Mouse (Mus musculus) brain, adult 2 months (tissue): Measurements from ENCODE around the gene Bin2.

ENCODE experiments used
- DNase-seq: peaks from one replicate; pipeline ENCODE4 v3.0.0; 2011; ENCODE audit warnings: low read depth, low spot score

The Bin2 gene

DNA sequence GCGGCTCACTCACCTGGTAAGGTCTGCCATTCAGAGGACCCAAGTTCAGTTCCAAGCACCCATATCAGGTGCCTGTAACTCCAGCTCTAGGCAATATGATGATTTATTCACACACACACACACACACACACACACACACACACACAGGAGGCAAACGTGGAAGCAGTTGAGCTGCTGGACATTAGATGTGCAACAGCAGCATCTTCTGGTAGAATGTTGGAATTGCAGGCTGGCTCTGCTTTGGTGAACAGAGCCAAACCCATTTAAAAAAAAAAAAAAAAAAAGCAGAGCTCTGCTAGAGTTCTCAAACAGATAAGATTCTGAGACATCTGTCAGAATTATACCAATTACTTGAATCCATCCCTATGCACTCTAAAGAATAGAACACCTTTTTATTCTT is 13.7 kb upstream of the Bin2 start:
- DNase-seq: peak; percentile 93

DNA sequence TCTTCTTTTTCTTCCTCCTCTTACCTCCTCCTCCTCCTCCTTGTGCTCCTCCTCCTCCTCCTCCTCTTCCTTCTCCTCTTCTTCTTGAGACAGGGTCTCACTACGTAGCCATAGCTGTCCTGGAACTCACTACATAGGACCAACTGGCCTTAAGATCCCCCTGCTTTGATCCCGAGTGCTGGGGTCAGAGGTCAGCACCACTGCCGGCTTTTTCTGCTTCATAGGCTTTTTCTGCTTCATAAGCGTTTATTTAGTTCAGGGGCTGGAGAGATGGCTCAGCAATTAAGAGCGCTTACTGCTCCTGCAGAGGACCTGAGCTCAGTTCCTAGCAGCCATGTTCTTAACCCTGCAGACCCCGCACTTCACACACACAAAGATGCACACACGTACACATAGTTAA is 12.4 kb upstream of the Bin2 start:
- no peak for DNase-seq

DNA sequence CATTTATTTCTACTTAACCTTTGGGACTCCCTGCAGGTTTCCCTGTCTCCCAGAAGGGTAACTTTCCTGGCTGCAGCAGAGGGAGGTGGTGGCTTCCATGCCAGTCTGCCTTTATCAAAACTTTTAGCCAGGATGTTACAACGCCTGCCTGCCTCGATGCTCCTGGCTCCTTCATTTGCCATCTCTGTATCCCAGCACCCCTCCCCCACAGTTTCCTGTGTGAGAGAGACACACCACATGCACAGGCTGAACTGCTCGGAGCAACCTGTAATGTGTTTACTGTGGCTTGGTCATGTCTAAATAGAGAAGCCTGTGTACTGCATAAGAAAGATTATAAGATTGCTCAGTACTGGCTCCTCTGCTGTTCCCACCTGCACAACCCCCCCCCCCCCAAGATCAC is 11.0 kb upstream of the Bin2 start:
- DNase-seq: no peak

DNA sequence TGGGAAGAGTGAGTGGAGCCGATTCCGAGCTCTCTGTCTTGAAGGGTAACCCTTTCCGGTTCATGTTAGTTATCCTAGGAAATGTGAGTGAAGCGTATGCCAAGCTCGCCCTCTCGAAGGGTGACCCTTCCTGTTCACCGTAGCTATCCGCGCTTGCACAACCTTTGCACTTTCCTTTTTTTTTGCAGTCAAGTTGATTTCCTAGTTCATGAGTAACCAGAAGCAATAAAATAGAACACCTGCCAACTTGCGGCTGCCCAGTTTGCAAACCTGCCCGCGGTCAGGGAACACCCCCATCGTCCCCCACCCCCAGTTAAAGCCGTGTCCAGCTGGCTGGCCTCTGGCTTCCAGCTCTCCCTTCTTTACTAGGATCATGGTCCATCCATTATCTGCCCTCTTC is 9.7 kb upstream of the Bin2 start:
- no peak for DNase-seq

DNA sequence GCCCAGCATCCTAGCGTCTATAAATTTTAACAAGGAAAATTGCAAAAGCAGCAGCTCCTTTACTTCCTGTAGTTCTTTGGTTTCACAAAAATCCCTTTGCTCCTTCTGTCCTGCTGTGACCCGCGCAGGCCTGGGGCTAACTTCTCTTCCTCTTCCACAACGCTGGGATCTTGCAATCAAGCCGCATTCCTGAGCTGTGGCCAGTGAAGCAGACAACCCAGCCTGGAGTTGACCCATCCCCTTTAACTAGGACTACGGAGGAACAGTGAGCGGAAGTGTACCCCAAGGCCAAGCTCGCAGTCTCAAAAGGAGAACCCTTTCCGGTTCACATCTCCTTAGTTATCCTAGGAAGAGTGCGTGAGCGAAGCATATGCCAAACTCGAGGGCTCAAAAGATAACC is 9.2 kb upstream of the Bin2 start:
- DNase-seq: no peak

DNA sequence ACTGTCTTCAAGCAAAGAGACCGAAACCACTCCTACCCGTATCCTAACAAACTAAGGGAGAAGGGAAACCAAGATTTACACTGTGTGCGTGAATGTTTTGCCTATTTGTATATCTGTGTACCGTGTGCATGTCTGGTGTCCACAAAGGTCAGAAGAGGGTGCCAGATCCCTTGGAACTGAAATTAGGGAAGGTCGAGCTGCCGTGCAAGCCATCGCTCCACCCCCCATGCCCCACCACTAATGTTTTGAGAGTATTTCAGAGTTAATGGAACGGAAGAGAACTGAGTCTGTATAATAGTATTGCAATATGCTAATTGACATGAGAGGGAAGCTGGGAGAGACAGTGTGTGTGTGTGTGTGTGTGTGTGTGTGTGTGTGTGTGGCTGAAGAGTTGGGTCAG is 8.3 kb upstream of the Bin2 start:
- no peak for DNase-seq

DNA sequence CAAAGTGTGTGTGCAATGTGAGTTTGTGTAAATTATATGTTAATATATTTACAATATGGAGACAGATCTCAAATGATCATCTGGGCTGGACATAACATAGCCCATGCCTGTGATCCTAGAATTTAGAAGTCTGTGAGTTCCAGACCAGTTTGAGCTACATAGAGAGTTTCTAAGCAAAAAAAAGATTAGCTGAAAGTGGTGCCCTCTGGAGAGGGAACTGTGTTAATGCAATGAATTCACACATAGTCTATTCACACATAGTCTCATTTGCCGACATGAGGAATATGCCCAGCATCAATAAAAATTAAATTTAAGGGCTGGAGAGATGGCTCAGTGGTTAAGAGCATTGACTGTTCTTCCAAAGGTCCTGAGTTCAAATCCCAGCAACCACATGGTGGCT is 7.2 kb upstream of the Bin2 start:
- DNase-seq: no peak

DNA sequence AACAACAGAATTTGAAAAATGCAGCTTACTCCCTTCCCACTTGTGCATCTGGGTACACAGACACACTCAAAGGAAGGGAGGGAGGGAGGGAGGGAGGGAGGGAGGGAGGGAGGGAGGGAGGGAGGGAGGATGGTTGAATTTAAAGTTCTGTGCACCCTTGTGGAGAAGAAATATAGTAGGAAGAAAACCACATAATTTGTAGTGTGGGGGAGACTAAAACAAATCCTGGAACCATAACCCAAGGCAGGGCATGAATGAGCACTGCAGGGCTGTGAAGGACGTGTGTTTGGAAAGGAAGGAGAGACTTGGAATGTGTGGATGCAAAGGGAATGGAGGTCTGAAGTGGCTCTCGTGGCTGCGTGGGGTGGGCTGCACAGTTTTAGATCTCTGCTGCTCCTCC is 6.1 kb upstream of the Bin2 start:
- no peak for DNase-seq

DNA sequence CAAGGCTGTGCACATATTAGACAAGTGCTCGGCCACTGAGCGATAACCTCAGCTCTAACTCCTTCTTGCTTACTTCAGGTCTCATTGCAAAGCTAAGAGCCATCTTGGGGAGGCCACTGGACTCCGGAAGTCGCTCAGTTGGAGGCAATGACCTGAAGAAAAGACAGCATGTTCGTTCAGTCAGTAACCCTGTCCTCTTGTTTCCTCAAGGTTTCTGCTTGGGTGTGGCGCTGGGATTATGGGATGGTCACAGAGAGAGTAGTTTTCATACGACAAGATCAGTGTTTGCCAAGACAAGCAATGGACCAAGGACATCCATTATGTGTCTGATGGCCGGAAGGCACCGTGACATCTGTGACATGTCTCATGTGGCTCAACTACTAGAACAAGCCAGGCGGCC is 5.2 kb upstream of the Bin2 start:
- no peak for DNase-seq

DNA sequence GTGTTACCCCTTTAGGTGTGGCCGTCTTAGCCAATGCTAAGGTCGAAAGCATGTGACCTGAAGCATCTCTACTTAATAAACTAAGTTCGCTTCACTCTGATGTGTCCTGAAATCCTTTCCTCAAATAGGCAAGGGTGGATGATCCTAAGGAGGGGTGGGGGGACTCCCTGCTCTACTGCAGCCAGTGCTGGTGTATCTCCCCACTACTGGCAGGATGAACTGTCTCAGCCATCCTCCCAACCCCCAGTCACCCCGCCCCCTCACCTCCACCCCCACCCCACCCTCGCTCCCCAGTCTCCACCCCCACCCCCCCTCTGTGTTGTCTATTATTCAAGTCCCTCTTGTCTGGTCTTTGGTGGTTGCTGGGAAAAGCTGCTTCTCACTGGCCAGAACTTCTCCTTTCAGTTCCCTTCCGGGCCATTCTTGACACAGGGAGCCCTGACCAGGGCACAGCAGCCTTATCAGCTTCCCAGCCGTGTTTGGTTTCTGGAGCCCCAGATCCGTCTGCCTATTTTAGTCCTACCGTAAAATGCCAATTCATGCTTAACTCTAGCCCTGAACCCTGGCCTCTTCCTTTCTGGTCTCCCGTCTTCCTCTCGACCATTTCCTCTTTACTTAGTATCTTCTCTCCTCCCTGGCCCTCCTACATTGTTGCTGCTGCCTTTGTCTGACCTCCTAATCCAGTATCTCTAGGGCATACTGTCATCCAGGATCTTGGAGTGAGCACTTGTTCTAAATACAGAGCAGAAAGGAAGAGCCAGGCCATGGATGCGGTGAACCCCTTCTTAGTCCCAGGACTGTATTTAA is 4.4 kb upstream of the Bin2 start:
- peak; percentile 65 for DNase-seq

DNA sequence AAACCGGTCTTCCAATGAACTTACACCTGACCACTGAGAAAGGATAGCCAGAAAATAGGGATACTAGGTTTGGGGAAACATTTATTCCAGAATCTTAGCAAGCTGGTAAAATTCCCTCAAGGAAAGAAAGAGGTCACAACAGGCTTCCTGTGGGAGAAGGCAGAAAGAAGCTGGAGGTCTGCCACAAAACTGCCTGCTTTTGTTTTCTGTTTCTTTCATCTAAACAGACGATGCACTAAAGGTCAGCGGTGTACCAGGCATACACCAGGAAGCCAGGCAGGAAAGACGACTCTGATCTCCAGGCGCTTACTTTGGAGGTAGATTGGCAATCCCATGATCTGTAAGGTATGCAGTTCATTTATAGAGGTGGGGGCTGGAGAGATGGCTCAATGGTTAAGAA is 1.5 kb upstream of the Bin2 start:
- DNase-seq: no peak

DNA sequence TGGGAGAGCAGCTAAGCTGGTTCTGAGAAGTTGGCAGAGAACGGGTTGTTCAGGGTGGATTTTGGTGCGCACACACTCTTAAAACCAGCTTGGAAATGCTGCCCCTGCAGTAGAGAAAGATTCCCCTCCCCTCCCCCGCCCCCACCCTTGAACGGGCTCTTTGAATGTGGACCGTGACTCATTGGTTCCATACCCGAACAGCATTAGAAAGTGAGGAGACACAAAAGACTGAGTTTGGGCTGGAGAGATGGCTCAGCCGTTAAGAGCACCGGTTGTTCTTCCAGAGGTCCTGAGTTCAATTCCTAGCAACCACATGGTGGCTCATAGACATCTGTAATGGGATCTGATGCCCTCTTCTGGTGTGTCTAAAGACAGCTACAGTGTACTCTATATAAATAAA is 651 bp upstream of the Bin2 start:
- DNase-seq: no peak

DNA sequence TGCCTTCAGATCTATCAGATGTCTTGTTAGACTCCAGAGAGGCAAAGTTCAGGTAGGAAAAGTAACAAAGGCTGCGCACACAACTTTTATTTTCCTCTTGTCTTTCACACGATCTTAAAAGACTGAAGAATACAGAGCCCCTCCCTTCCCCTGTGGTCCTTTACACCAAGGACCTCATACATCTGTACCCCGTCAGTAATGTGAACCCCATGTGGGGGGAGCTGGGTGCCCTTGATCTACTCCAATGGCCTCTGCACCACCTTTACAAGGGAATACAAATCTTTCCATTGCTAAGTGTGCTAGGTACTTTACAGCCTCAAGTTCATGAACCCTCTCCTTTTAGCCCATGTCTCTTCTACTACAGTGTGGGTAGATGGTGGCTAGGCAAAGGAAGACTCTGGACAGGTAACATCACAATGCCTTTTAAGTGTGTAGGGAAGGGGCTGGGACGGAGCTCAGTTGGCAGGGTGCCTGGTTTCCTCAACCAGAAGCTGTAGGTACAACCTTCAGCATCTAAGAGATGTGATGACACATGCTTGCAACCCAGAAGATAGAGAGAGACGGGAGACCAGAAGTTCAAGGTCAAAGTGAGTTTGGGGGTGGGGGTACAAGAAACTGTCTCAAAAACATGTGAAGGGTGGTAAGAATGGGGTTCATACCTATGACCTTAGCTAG is 1.3 kb downstream of the Bin2 start:
- DNase-seq: no peak

DNA sequence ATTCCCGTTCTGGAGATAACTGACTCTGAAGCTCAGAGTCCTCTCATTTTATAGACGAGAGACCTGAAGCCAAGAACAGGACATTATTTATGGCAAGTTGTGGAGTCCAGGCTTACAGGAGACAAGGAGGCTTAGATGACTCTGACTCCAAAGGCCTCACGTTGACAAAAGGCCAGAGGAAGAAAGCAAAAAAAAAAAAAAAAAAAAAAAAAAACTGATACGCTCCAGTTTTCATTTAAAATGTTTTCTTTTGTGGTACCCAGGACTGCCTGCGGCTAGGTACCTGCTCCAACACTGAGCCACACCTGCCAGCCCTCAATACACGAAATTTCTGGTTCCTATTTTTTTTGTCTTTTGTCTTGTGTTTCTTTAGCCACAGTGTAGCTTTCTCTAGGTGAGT is 1.9 kb downstream of the Bin2 start:
- DNase-seq: no peak

DNA sequence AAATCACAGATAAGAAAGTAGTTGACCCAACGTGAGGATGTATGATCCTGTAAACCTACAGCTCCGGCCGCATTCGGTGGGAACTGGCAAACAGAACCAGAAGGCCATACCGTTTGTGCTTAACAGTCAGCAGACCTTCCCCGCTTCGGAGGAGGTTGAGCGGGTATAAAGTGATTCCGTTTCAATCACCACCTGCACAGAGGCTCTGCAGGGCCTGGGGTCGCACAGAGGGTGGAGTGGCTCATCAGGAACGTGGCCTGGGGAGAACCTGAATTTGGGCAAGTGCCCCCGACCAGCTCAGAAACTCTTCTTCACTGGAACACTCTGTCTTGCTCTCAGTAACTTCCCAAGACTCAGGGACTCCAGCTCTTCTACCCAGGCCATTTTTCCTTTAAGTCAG is 2.5 kb downstream of the Bin2 start:
- DNase-seq: no peak

DNA sequence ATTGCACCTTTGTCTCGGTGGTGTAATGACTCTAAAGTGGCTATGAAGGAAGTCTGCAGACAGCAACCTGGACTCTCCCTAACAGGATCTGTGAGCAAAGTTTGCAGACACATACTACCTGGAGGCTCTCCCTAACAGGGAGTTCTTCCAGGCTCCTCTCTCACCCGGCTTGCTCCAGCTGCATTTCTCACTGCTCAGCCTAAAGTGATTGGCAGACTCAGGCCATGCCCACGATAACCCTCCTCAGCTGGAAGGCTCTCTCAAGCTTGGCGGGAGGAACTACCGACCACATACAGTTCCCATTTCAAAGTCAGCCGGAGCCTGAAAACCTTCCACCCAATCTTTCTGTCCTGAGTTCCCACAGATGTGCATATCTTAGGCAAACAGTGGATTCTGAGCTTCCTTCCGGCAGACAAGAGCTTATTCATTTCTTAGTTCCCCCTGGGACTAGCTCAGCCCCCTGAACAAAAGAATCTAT is 3.1 kb downstream of the Bin2 start:
- DNase-seq: peak; percentile 23

DNA sequence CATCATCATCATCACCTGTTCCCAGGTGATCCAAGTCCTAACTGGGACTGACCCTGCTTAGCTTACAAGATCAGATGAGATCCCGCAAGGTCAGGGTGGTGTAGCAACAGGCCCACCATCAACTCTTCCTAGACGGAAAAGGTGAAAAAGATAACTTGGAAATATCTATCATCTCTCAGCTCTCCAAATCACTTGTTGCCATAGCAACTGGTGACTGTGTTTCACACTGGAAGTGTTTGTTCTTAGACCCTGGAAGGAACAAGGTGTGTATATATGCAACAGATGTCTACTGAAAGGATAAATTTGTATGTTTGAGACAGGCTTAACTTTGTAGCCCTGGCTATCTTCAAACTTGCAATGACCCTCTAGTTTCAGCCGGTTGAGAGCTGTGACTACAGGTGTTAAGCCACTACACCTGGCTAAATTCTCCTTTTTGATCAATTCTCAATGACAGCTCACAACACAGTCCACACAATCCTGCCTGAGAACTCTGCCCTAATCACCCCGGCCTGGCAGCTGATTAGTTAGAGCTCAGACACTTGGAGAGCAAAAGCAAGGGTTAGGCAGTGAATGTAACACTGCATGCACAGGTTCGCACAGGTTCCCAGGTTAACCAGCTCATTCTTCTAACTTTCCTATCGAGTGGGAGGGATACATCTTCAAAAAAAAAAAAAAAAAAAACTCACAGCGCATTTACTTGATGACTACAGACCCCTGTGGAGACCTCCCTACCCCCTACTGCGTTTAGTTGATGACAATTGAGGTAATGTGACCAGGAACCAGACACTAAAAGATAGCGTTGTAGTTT is 3.7 kb downstream of the Bin2 start:
- peak; percentile 29 for DNase-seq

DNA sequence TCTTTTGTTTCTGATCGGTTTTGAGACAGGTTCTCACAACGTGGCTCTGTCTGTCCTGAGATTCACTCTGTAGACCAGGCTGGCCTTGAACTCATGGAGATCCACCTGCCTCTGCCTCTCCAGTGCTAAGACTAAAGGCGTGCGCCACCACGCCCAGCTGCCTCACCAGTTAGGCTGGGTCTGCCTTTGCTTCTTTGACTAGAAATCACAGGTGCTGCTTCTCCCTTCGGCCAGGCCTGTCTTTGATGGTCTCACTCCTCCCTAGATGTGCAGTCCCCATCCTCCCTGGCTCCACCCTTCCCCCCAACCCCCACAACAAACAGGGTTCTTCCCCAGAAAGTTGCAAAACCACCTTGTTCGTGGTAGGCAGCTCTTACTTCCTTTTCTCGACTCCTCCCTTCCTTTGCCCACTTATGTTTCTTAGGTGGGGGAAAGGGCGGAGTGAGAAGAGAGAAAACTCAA is 4.5 kb downstream of the Bin2 start:
- DNase-seq: peak; percentile 16

DNA sequence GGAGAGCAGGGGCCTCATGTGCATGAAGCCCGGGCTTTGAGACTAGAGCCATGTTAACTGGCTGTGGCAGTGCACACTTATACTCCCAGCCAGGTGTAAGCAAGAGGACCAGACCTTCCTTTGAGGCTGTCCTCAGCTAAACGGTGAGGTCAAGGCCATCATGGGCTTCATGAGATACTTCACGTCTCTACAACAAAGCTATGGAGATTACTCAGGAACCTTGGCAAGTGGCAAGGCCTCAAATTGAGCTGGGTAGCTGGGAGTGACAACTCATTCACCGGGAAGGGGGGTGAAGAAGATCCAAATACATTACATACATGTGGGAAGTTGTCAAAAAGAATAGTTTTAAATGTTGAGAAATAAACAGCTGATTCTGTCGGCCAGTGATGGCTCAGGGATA is 8.5 kb downstream of the Bin2 start:
- DNase-seq: no peak

DNA sequence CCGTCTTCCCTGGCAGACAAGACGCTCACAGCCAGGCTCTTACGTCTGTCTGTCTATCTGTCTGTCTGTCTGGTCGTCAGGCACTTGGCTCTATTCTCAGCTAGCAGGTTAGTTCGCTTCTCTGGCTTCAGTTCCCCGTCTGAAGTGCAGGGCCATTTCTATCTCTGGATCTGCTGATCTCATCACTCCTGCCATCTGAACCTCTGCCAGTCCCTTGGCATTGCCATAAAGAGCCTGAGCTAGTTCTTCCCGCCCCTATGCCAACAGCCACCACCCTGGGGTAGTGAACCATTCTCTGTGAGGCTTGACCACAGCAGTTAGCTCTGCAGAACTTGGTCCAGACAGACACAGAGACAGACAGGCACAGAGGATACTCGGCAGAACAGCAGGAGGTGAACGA is 9.0 kb downstream of the Bin2 start:
- peak; percentile 87 for DNase-seq

DNA sequence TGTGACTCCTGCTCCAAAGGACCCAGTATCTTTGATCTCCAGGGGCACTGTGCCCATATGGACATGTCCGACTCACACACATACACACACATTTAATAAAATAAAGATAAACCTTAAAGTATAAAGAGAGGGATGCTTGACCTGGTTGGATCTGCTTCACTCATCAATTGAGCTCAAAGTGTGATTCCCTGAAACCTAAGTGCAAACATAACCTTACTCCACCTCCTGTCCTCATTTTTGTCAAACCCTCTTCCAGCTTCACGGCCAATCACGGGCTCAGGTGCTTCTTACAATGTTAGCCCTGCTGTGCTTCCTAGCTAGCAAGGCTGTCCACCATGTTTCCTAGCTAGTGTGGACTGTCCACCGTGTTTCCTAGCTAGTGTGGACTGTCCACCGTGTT is 14.2 kb downstream of the Bin2 start:
- no peak for DNase-seq

DNA sequence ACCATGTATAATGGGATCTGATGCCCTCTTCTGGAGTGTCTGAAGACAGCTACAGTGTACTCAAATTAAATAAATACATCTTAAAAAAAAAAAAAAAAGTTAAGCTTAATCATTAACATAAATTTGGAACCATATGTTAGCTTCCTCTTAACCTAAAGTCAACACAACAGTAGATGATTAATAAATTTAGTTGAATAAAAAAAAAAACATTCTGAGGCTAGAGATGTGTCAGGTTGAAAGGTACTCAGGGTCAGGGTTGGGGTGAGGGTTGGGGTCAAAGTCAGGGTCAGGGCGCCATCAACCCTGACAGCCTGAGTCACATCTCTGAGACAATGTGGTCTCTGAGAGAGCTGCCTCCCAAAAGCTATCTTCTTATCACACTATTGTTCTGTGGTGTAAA is 15.1 kb downstream of the Bin2 start:
- DNase-seq: no peak
